Mouse (Mus musculus): Measurements from ENCODE around the gene Zfp131. TPM values are rescaled to one million over a fixed set of nuclear protein-coding genes. Genes with fewer than 3 reads are reported as not detected.
"Not testable (repeated sequence)": the region's sequence is repeated elsewhere in the genome, so short reads cannot be mapped to it uniquely, and the experiment has no call there.

Zfp131 gene
- 17.7 and 25.9 TPM in 2 replicates for polyA plus RNA-seq (2012; rRNA removed)

GRCm38 (mm10) chr13:119790761-119791579 lies at the start of gene Zfp131:
Gene Zfp131, minus strand, starts transcription at chr13:119790889.
- no peak for TF ChIP-seq POLR2A (IDR thresholded peaks at IDR 0.05; ENCODE audit: control insufficient read depth, extremely low read depth, insufficient read depth, low read length, poor library complexity)
- peak; percentile 7; the same call in 1 of the 2 replicates for TF ChIP-seq CTCF (IDR thresholded peaks at IDR 0.05; ENCODE audit: borderline replicate concordance, control insufficient read depth, extremely low read depth, insufficient read depth, low read length, poor library complexity)
- Histone ChIP-seq H3K4me1 (replicated peaks; ENCODE audit: control insufficient read depth, insufficient read depth, low read length) (peaks cover 12% of the 10 kb centered on the region), H3K4me3 (ENCODE audit: control insufficient read depth, insufficient read depth, low read length) (peak within 1 kb of the TSS; percentile 82), H3K36me3 (ENCODE audit: control insufficient read depth, insufficient read depth, low read length) (peaks cover 24% of the 10 kb centered on the region), H3K27me3 (ENCODE audit: control insufficient read depth, insufficient read depth, low read length) (no peaks in the 10 kb centered on the region), H3K27ac (ENCODE audit: control insufficient read depth, insufficient read depth, low read length) (peak within 1 kb of the TSS; percentile 79)
- peak; percentile 91 for DNase-seq
- under 1% methylated on average over 78 of the region's 86 CpGs for WGBS

DNA sequence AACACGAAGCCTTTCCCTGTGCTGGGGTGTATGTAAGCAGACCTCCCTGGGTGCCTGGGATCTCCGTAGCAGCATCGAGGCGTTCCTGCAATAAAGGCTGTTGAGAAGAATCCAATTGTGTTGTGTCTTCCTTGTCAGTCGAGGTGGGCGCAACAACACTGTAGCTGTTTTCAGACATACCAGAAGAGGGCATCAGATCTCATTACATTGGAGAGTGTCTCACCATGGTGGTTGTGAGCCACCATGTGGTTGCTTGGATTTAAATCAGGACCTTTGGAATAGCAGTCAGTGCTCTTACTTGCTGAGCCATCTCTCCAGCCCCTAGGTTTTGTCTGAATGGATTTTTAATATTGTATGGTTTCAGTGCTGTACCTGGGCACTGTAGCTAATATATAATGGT lies 49.3 kb upstream of the Zfp131 start:
- H3K27ac ChIP-seq (ENCODE audit: control insufficient read depth, insufficient read depth, low read length); H3K4me3 ChIP-seq (ENCODE audit: control insufficient read depth, insufficient read depth, low read length); H3K4me1 ChIP-seq (replicated peaks; ENCODE audit: control insufficient read depth, insufficient read depth, low read length); H3K36me3 ChIP-seq (ENCODE audit: control insufficient read depth, insufficient read depth, low read length); DNase-seq; H3K27me3 ChIP-seq (ENCODE audit: control insufficient read depth, insufficient read depth, low read length): not testable (repeated sequence)
- WGBS, result 33% methylated on average over 6 of the region's 6 CpGs

DNA sequence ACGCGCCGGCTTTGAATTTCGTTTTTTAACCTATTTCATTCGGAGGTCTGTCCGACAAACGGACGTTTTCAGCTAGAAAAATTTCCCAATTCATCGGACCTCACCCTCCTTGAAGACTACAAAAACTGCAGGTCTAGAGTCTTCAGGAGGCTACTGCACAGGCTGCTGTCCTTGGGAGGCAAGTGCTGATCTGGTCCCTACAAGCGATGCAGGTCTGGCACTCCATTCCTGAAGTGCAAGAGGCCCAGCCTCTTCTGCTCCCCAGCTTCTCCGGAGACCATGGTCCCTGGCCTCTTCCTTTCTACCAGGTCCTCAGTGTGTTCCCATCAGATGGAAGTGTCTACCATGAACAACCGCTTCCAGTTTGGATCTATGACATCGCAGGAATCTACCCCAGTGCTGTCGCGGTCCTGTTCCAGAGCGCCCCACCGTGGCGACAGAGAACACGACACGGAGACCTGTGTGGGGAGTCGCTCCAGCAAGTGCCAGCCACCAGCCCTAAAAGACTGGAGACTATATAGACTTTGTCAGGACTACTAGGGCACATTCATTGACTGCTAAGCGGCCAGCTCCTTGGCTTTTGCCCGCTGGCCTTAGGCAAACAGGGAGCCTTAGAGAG lies 47.1 kb upstream of the Zfp131 start:
- H3K27me3 ChIP-seq (ENCODE audit: control insufficient read depth, insufficient read depth, low read length); H3K27ac ChIP-seq (ENCODE audit: control insufficient read depth, insufficient read depth, low read length); H3K4me3 ChIP-seq (ENCODE audit: control insufficient read depth, insufficient read depth, low read length); H3K4me1 ChIP-seq (replicated peaks; ENCODE audit: control insufficient read depth, insufficient read depth, low read length); H3K36me3 ChIP-seq (ENCODE audit: control insufficient read depth, insufficient read depth, low read length): not testable (repeated sequence)
- 13% methylated on average over 14 of the region's 23 CpGs for WGBS
- DNase-seq, result peak; percentile 30

- not testable (repeated sequence) for DNase-seq; H3K36me3 ChIP-seq (ENCODE audit: control insufficient read depth, insufficient read depth, low read length); H3K27me3 ChIP-seq (ENCODE audit: control insufficient read depth, insufficient read depth, low read length); H3K27ac ChIP-seq (ENCODE audit: control insufficient read depth, insufficient read depth, low read length); H3K4me1 ChIP-seq (replicated peaks; ENCODE audit: control insufficient read depth, insufficient read depth, low read length)
- H3K4me3 ChIP-seq (ENCODE audit: control insufficient read depth, insufficient read depth, low read length), result peak overlapping the region; percentile 38
- 13% methylated on average over 23 of the region's 23 CpGs for WGBS
Measured at GRCm38 (mm10) chr13:119836324-119836811, 45.7 kb upstream of the Zfp131 start.

- H3K4me3 ChIP-seq (ENCODE audit: control insufficient read depth, insufficient read depth, low read length), result peak within 1 kb of the TSS; percentile 38
- 14% methylated on average over 19 of the region's 25 CpGs for WGBS
- peak; percentile 46 for DNase-seq
Measured at GRCm38 (mm10) chr13:119835320-119836056, 44.8 kb upstream of the Zfp131 start, which contains the start of gene D13Ertd608e. Gene D13Ertd608e, plus strand, starts transcription at chr13:119836006.

DNA sequence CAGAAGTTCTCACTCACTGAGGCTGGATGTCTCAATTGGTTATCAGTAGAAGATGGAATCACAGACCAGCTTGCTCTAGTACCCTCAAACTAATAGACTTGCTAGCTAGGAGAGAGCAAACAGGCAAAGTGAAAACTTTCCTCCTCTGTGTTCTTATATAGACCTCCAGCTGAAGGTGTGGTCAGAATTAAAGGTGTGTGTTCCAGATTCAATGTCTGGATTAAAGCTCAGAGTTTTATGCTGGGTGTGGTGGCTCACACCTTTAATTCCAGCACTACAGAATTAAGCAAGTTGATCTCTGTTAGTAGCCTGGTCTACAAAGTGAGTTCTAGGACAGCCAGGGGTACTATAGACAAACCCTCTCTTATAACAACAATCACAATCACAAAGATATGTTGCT lies 39.4 kb upstream of the Zfp131 start, which contains the start of gene AF067063:
AF067063 (minus strand) TSS at position 101 of the 400 bp plus-strand sequence.
- H3K27me3 ChIP-seq (ENCODE audit: control insufficient read depth, insufficient read depth, low read length); H3K4me1 ChIP-seq (replicated peaks; ENCODE audit: control insufficient read depth, insufficient read depth, low read length); DNase-seq: not testable (repeated sequence)

More at GRCm38 (mm10) chr13:119835320-119836056, 44.8 kb upstream of the Zfp131 start, which contains the start of gene D13Ertd608e:
- not testable (repeated sequence) for H3K27me3 ChIP-seq (ENCODE audit: control insufficient read depth, insufficient read depth, low read length); H3K4me1 ChIP-seq (replicated peaks; ENCODE audit: control insufficient read depth, insufficient read depth, low read length); H3K36me3 ChIP-seq (ENCODE audit: control insufficient read depth, insufficient read depth, low read length); H3K27ac ChIP-seq (ENCODE audit: control insufficient read depth, insufficient read depth, low read length)

More for the DNA sequence above, 39.4 kb upstream of the Zfp131 start, which contains the start of gene AF067063:
- H3K4me3 ChIP-seq (ENCODE audit: control insufficient read depth, insufficient read depth, low read length); H3K27ac ChIP-seq (ENCODE audit: control insufficient read depth, insufficient read depth, low read length); H3K36me3 ChIP-seq (ENCODE audit: control insufficient read depth, insufficient read depth, low read length): not testable (repeated sequence)
